Mouse (Mus musculus) hindbrain, postnatal 0 days (tissue): ENCODE data around the gene Tfcp2l1. TPM values are rescaled to one million over a fixed set of nuclear protein-coding genes. Genes with fewer than 3 reads are reported as not detected.
A peak's percentile ranks its signal among the peaks of the same experiment; 100 is the strongest.
"Not testable (repeated sequence)": the region's sequence is repeated elsewhere in the genome, so short reads cannot be mapped to it uniquely, and the experiment has no call there.

ENCODE experiments used
- ATAC-seq: fragments of 200-750 bp; cut with Nextera tagmentation; 2 replicates; pipeline ENCODE4 v1.8.0; 2017; ENCODE audit warnings: mild to moderate bottlenecking, moderate TSS enrichment, moderate library complexity
- DNase-seq: peaks from one replicate; pipeline ENCODE4 v3.0.0-alpha.2; 2015; ENCODE audit warnings: low spot score
- H3K27ac ChIP-seq: fragments of 300-500 bp; sonication (generic); 2 replicates; pipeline ENCODE4 v1.5.1; 2014; ENCODE audit warnings: mild to moderate bottlenecking
- H3K27me3 ChIP-seq: fragments of 300-500 bp; sonication (generic); 2 replicates; pipeline ENCODE4 v1.6.1; 2014; ENCODE audit warnings: low read length, mixed read lengths; ENCODE audit not compliant: insufficient read depth
- H3K36me3 ChIP-seq: fragments of 300-500 bp; sonication (generic); 2 replicates; pipeline ENCODE4 v1.6.1; 2014; ENCODE audit warnings: low read length, mixed read lengths; ENCODE audit not compliant: insufficient read depth
- H3K4me1 ChIP-seq: fragments of 300-500 bp; sonication (generic); 2 replicates; pipeline ENCODE4 v1.6.1; 2014; ENCODE audit warnings: antibody characterized with exemption, low read length, mixed read lengths; ENCODE audit not compliant: insufficient read depth
- H3K4me2 ChIP-seq: fragments of 300-500 bp; sonication (generic); 2 replicates; pipeline ENCODE4 v1.6.1; 2014; ENCODE audit warnings: low read depth, mild to moderate bottlenecking, low read length, moderate library complexity, mixed read lengths
- H3K4me3 ChIP-seq: fragments of 300-500 bp; sonication (generic); 2 replicates; pipeline ENCODE4 v1.5.1; 2014; ENCODE audit warnings: low read length
- H3K9ac ChIP-seq: fragments of 300-500 bp; sonication (generic); replicated peaks from 2 replicates; pipeline ENCODE4 v1.6.1; 2014; ENCODE audit warnings: mild to moderate bottlenecking, low read length, moderate library complexity, mixed read lengths
- H3K9me3 ChIP-seq: fragments of 300-500 bp; sonication (generic); 2 replicates; pipeline ENCODE4 v1.6.1; 2016; ENCODE audit warnings: low read length, mixed read lengths
- CTCF ChIP-seq: IDR thresholded peaks from 2 replicates; pipeline ENCODE4 v1.5.1; 2016; ENCODE audit warnings: antibody characterized with exemption, control low read depth, low read depth
- WGBS: fragments of 180-500 bp; shearing (Covaris S2); extraction: QIAGEN DNeasy Blood & Tissue Kit; methylation state at CpG from one replicate; pipeline ENCODE4 v1.1.7; 2014; 5-methylcytosine and 5-hydroxymethylcytosine counted together
- polyA plus RNA-seq: library from polyadenylated mRNA; unstranded; fragments of >200 nt; fragmentation: Nextera tagmentation; extraction: Ambion mirVana; gene quantifications from 2 replicates; pipeline ENCODE4 v1.2.1, GENCODE M21; 2015
- total RNA-seq: library from RNA; depleted of rRNA; stranded (reverse); fragments of >200 nt; gene quantifications from 2 replicates; pipeline ENCODE4 v1.2.3, GENCODE M21; 2014

The Tfcp2l1 gene
- total and polyA plus RNA-seq, 2 experiments from 2014 or later = 0.90 to 2.3 TPM

- DNase-seq (no peak), ATAC-seq (no peak)
- WGBS = 90% methylated on average over 2 of the region's 2 CpGs
- Histone ChIP-seq H3K9ac (no peak overlapping the region), H3K4me3 (no peak overlapping the region), H3K36me3 (peaks cover 53% of the 10 kb centered on the region), H3K9me3 (no peaks in the 10 kb centered on the region), H3K27ac (no peak overlapping the region), H3K27me3 (no peaks in the 10 kb centered on the region), H3K4me1 (no peaks in the 10 kb centered on the region), H3K4me2 (no peak overlapping the region)
- TF ChIP-seq CTCF = no peak
These were observed 30.1 kb upstream of the Tfcp2l1 start for GRCm38 (mm10) chr1:118597475-118598213.

- ATAC-seq = no peak
- no peak overlapping the region for H3K9ac ChIP-seq
- H3K4me3 ChIP-seq = no peak overlapping the region
- no peak overlapping the region for H3K4me2 ChIP-seq
- WGBS = 63% methylated on average over 3 of the region's 3 CpGs
- no peak overlapping the region for H3K27ac ChIP-seq
- no peak for TF ChIP-seq CTCF
- no peak for DNase-seq
- H3K36me3 ChIP-seq = peaks cover 55% of the 10 kb centered on the region
- H3K4me1 ChIP-seq = no peaks in the 10 kb centered on the region
- H3K27me3 ChIP-seq = no peaks in the 10 kb centered on the region
- no peaks in the 10 kb centered on the region for H3K9me3 ChIP-seq
These were observed 29.4 kb upstream of the Tfcp2l1 start for GRCm38 (mm10) chr1:118598339-118598738.

- WGBS = 82% methylated on average over 3 of the region's 3 CpGs
- Histone ChIP-seq H3K4me2 (no peak overlapping the region), H3K4me1 (no peaks in the 10 kb centered on the region), H3K9ac (no peak overlapping the region), H3K4me3 (no peak overlapping the region), H3K27me3 (no peaks in the 10 kb centered on the region), H3K36me3 (peaks cover 8% of the 10 kb centered on the region; the same call in 1 of the 2 replicates), H3K9me3 (no peaks in the 10 kb centered on the region), H3K27ac (no peak overlapping the region)
- DNase-seq (no peak), ATAC-seq (0 out of 2 replicates have a peak, but pooled peaks have one; percentile 21)
- TF ChIP-seq CTCF = no peak
These were observed 14.0 kb upstream of the Tfcp2l1 start for GRCm38 (mm10) chr1:118613631-118614183.

GRCm38 (mm10) chr1:118621055-118621454 is 6.7 kb upstream of the Tfcp2l1 start:
- not testable (repeated sequence) for H3K27ac ChIP-seq, H3K36me3 ChIP-seq, H3K4me2 ChIP-seq, H3K9ac ChIP-seq, H3K9me3 ChIP-seq, H3K4me1 ChIP-seq, ATAC-seq, H3K27me3 ChIP-seq, H3K4me3 ChIP-seq, DNase-seq
- 98% methylated on average over 4 of the region's 5 CpGs for WGBS

- Histone ChIP-seq H3K9ac (no peak overlapping the region), H3K36me3 (no peaks in the 10 kb centered on the region), H3K4me3 (no peak overlapping the region), H3K4me2 (no peak overlapping the region), H3K9me3 (no peaks in the 10 kb centered on the region), H3K27me3 (no peaks in the 10 kb centered on the region), H3K27ac (no peak overlapping the region), H3K4me1 (no peaks in the 10 kb centered on the region)
- no peak for ATAC-seq
- 54% methylated on average over 3 of the region's 3 CpGs for WGBS
- TF ChIP-seq CTCF = no peak
- no peak for DNase-seq
These were observed 4.9 kb upstream of the Tfcp2l1 start for GRCm38 (mm10) chr1:118622857-118623256.

- ATAC-seq (no peak), DNase-seq (no peak)
- TF ChIP-seq CTCF = no peak
- Histone ChIP-seq H3K36me3 (no peaks in the 10 kb centered on the region), H3K4me2 (no peak overlapping the region), H3K4me3 (no peak overlapping the region), H3K4me1 (peaks cover 3% of the 10 kb centered on the region; the same call in 1 of the 2 replicates), H3K27me3 (no peaks in the 10 kb centered on the region), H3K27ac (no peak overlapping the region), H3K9ac (no peak overlapping the region), H3K9me3 (no peaks in the 10 kb centered on the region)
- 34% methylated on average over 6 of the region's 6 CpGs for WGBS
These were observed 2.3 kb upstream of the Tfcp2l1 start for GRCm38 (mm10) chr1:118625461-118625860.

- Histone ChIP-seq H3K27ac (no peak overlapping the region), H3K36me3 (no peaks in the 10 kb centered on the region)
These were observed 1.8 kb upstream of the Tfcp2l1 start for GRCm38 (mm10) chr1:118625921-118626320.

More at GRCm38 (mm10) chr1:118625921-118626320, 1.8 kb upstream of the Tfcp2l1 start:
- no peak overlapping the region for H3K4me2 ChIP-seq
- 46% methylated on average over 2 of the region's 2 CpGs for WGBS
- H3K4me1 ChIP-seq = peaks cover 3% of the 10 kb centered on the region; the same call in 1 of the 2 replicates
- no peak for TF ChIP-seq CTCF
- H3K4me3 ChIP-seq = no peak overlapping the region
- DNase-seq (no peak), ATAC-seq (no peak)
- no peaks in the 10 kb centered on the region for H3K9me3 ChIP-seq
- no peaks in the 10 kb centered on the region for H3K27me3 ChIP-seq
- no peak overlapping the region for H3K9ac ChIP-seq
